Mouse (Mus musculus): ENCODE measurements around the gene Syt11.
"Not testable (repeated sequence)": the region's sequence is repeated elsewhere in the genome, so short reads cannot be mapped to it uniquely, and the experiment has no call there.

The Syt11 gene

GRCm38 (mm10) chr3:88736556-88736955 is 38.4 kb downstream of the Syt11 start:
- DNase-seq: no peak

- no peak for DNase-seq
These were observed 55.9 kb downstream of the Syt11 start for GRCm38 (mm10) chr3:88719098-88719497.

GRCm38 (mm10) chr3:88717831-88718230 is 57.1 kb downstream of the Syt11 start:
- DNase-seq: no peak

- peak; percentile 48 for DNase-seq
These were observed 57.7 kb downstream of the Syt11 start for GRCm38 (mm10) chr3:88717198-88717798.

GRCm38 (mm10) chr3:88716399-88717197 is 58.4 kb downstream of the Syt11 start, which contains the start of gene Rit1:
Gene Rit1 (plus strand): TSS chr3:88716838.
- peak; percentile 94 for DNase-seq

GRCm38 (mm10) chr3:88715716-88716115 is 59.2 kb downstream of the Syt11 start:
- not testable (repeated sequence) for DNase-seq

- DNase-seq: no peak
These were observed 60.2 kb downstream of the Syt11 start for GRCm38 (mm10) chr3:88714725-88715124.

- DNase-seq: no peak
These were observed 61.3 kb downstream of the Syt11 start for GRCm38 (mm10) chr3:88713709-88714108.

GRCm38 (mm10) chr3:88701222-88701621 is 73.7 kb downstream of the Syt11 start:
- DNase-seq: no peak

- no peak for DNase-seq
These were observed 74.7 kb downstream of the Syt11 start for GRCm38 (mm10) chr3:88700247-88700646.

- no peak for DNase-seq
These were observed 76.1 kb downstream of the Syt11 start for GRCm38 (mm10) chr3:88698834-88699233.

- no peak for DNase-seq
These were observed 76.9 kb downstream of the Syt11 start for GRCm38 (mm10) chr3:88698051-88698450.

GRCm38 (mm10) chr3:88695545-88695944 is 79.4 kb downstream of the Syt11 start:
- DNase-seq: no peak

All from liver (tissue).